Mouse (Mus musculus) large intestine, adult 2 months (tissue): ENCODE results near the gene Ikbkg. TPM values are rescaled to one million over a fixed set of nuclear protein-coding genes. Genes with fewer than 3 reads are reported as not detected.
"Not testable (repeated sequence)": the region's sequence is repeated elsewhere in the genome, so short reads cannot be mapped to it uniquely, and the experiment has no call there.

ENCODE experiments used
- DNase-seq: peaks from one replicate; pipeline ENCODE4 v3.0.0-alpha.2; 2012; ENCODE audit warnings: low read depth, low spot score
- WGBS: fragments of 180-500 bp; shearing (Covaris S2); methylation state at CpG from one replicate; pipeline ENCODE4 v1.1.7; 2018; 5-methylcytosine and 5-hydroxymethylcytosine counted together
- polyA plus RNA-seq: library from polyadenylated mRNA; depleted of rRNA; stranded (reverse); fragments of >200 nt; gene quantifications from 2 replicates; pipeline ENCODE4 v1.2.3, GENCODE M21; 2012; rRNA removed

Ikbkg gene
- 7.0 and 12.6 TPM in 2 replicates for polyA plus RNA-seq

DNA sequence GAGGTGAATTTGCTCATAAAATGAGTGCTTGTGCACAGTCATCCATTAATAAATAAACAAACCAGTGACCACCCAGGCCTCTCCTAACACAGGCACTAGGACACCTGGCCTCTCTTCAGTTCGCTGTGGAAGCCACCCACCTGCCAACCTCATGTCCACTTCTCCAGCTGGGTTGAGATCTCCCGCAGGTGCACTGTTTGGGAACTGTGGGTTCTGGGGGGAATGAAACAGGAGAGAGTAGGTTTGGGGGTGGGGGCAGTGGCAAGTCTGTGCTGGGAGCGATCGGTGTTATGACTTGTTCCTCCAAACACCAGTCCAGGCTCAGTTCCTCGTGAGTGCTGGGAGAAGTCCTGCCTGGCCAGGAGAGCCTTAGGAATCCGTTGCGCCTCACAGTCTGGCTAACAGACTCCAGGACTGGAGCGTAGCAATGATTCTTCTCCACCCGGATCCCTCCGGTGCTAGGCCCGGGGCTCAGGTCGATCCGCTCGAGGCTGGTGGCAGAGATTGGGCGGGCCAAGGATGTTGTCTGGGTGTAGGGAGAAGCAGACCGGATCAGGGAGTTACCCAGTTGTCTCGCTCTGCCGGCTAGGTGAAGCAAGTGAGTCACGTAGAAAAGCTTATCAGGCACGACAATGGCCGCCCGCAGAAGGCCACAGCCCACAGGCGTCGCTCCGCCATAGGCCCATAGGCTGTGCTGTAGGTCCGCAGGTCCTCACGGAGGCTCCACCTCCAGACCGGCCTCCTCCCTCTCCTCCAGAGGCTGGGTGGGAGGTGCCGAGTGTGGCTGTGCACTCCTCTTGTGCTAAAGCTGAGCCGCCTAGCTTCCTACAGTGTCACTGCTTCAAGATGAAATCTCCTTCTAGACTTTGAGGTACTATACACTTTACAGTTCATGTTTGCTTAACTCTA is at the start of gene Ikbkg, which contains the start of gene Fam3a:
Gene Ikbkg, plus strand, starts transcription at position 756 of the 909 bp plus-strand sequence.
Gene Fam3a, minus strand, starts transcription at position 738 of the 909 bp plus-strand sequence.
- no peak for DNase-seq
- 21% methylated on average over 30 of the region's 30 CpGs for WGBS

DNA sequence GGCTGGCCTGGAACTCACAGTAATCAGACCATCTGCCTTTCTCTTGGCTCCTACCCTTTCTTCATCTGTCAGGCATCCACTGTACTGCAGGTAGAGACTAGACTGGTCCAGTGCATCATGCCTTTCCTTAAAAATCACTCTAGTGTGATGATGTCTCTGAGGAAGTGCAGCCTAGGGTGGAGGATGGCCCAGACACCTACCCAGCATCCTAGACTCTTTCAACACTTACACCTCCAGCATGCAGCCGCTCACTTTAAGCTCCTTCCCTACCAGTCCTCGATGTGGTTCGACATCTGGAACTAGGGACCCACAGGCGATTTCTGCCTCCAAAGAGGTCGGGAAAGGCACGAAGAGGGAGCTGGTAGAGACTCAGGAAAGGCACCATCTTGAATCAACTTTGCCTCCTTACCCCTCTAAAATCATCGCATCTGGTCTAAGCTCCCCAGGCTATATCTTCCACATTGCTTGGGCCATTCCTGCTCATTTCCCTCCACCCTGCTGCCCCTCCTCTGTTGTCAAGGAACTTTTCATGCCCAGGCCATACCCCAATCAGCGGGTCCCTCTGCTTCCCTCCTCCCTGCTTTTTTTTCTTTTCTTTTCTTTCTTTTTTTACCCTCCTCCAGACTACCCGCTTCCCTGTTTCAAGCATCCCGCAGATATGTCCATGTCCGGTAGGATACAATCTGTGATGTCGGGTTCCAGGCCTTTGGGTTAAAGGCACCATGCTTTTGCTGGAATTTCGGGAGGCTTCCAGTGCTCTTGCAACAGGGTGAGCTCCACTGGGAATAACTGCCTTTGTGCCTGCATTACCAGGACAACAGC is 40.2 kb upstream of the Ikbkg start:
- DNase-seq, result no peak

GRCm38 (mm10) chrX:74353467-74353770 is 39.7 kb upstream of the Ikbkg start, which contains the start of gene Lage3:
Gene Lage3 (minus strand): TSS chrX:74353618.
- WGBS, result 21% methylated on average over 14 of the region's 22 CpGs
- no peak for DNase-seq

More for the DNA sequence above, 40.2 kb upstream of the Ikbkg start:
- 20% methylated on average over 13 of the region's 13 CpGs for WGBS

DNA sequence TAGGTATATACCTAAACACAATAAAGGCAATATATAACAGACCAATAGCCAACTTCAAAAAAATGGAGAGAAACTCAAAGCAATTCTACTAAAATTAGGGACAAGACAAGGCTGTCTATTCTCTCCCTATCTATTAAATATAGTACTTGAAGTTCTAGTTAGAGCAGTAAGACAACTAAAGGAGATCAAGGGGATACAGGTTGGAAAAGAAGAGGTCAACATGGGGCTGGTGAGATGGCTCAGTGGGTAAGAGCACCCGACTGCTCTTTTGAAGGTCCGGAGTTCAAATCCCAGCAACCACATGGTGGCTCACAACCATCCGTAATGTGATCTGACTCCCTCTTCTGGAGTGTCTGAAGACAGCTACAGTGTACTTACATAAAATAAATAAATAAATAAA is 36.0 kb upstream of the Ikbkg start:
- WGBS, result 92% methylated on average over 3 of the region's 3 CpGs
- DNase-seq, result not testable (repeated sequence)

GRCm38 (mm10) chrX:74359171-74359570 is 33.9 kb upstream of the Ikbkg start:
- 24% methylated on average over 11 of the region's 11 CpGs for WGBS
- DNase-seq, result no peak

DNA sequence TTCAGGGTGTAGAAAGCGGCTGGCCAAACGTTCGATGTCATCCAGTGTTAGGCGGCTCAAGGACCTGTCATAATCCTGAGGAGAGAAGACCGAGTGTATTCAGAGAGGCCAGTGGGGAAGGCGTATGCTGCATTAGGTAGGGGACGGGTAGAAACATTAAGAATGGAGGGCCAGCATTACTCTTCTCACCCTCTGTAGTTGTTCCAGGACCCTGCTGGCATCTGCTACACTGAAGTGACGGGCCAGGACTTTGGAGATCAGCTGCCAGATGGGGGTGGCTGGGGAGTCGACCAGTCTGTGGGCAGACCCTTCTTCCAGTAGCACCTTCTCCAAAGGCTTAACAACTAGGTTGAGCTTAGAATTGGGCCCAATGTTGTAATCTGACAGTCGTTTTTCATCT is 25.6 kb upstream of the Ikbkg start:
- DNase-seq, result no peak
- WGBS, result 44% methylated on average over 10 of the region's 10 CpGs

DNA sequence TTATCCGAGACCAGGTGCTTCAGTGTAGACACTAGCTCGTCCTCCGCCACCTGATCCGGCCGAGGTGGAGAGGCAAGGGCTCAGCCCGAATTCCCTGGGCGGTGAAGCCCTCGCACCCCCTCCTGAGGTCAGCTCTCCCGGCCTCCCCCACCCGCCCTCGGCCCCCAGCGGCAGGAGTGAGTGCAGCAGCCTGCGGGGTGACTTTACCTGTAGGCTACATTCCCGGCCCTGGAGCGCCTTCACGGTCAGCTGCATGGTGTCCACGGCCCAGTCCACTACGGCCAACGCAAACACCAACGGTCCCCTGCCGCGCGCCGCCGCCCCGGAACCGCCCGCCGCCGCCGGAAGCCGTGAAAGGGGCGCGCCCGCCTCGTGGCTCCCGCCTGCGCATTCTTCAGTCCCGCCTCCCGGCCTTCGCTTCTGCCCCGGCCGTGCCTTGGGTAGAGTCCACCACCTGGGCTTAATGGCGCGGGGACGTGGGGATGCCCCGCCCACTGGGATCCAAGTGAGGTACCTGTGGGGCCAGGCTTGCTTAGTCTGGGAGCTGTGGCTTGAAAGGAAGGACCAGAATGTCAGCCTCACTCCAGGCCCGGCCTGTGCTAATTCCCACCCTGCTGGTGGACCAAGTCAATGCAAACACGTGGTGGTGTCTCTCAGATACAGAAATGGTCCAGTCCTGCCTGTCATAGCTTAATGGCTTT is 24.7 kb upstream of the Ikbkg start:
- DNase-seq, result no peak
- WGBS, result 14% methylated on average over 47 of the region's 49 CpGs

- 16% methylated on average over 32 of the region's 32 CpGs for WGBS
- DNase-seq, result peak; percentile 66
Measured at GRCm38 (mm10) chrX:74372888-74373549, 20.1 kb upstream of the Ikbkg start, which contains the start of the genes Ubl4a and Slc10a3. Gene Ubl4a (minus strand): TSS chrX:74373218. Gene Slc10a3 (minus strand): TSS chrX:74373349.

- 82% methylated on average over 2 of the region's 2 CpGs for WGBS
- no peak for DNase-seq
Measured at GRCm38 (mm10) chrX:74384451-74384850, 8.6 kb upstream of the Ikbkg start.

DNA sequence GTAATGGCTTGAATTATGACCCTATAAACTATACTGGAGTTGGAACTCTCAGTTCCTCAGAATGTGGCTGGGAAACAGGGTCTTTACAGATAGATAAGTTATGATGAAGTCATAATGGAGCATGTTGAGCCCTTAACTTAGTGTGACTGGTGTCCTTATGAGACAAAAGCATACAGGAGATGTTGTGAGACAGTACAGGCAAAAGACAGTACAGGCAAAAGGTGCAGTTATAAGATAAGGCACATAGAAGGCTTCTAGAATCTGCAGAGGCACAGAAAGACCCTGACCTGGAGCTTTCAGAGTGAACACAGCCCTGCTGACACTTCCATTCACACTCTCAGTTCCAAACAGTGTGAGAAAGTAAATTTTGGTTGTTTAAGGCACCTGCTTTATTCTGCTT is 4.9 kb upstream of the Ikbkg start:
- DNase-seq, result no peak

- WGBS, result 82% methylated on average over 3 of the region's 3 CpGs
- DNase-seq, result no peak
Measured at GRCm38 (mm10) chrX:74400136-74400535, 7.0 kb downstream of the Ikbkg start.

DNA sequence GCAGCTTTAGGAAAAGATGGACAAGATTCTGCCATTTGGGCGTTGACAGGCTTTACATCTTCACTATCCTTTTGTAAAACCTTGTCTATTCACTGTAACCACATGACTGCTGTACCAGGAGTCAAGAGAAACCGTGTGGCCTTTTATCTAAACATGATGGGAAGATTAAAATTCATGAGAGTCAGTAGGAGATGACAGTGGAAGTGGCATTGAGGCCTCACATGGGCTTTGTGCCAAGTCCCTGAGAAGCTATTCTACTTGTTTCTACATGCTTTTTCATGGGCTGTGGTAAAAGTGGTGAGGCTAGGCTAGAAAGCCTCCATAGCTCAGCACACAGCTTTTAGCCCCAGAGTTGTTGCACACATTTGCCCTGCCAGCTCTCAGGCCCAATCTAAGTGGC is 15.2 kb downstream of the Ikbkg start:
- WGBS, result 57% methylated on average over 2 of the region's 2 CpGs
- no peak for DNase-seq

DNA sequence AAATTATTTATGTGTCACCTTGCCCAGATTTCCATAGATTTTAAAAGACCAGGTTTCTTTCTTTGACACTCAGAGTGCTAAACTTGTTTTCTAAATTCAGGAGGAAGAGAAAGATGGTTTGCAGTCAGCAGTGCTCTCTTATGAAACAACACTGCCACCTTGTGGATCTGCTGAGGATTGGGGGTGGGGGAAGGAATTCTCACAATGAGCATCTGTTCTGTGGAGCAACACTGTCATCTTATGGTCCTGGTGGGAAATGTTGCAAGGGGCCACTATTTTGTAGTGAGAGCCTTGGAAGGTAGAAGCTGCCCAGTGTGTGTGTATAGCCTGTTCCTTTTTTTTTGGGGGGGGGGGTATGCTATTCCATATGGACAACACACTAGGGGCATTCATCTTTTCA is 20.3 kb downstream of the Ikbkg start:
- DNase-seq, result no peak

GRCm38 (mm10) chrX:74424443-74424842 is 31.4 kb downstream of the Ikbkg start:
- no peak for DNase-seq

- WGBS, result 46% methylated on average over 4 of the region's 4 CpGs
- peak; percentile 56 for DNase-seq
Measured at GRCm38 (mm10) chrX:74425195-74425594, 32.1 kb downstream of the Ikbkg start.

GRCm38 (mm10) chrX:74426256-74426655 is 33.2 kb downstream of the Ikbkg start:
- WGBS, result 32% methylated on average over 1 of the region's 1 CpGs
- no peak for DNase-seq

GRCm38 (mm10) chrX:74427116-74427515 is 34.0 kb downstream of the Ikbkg start:
- 52% methylated on average over 3 of the region's 3 CpGs for WGBS
- no peak for DNase-seq

DNA sequence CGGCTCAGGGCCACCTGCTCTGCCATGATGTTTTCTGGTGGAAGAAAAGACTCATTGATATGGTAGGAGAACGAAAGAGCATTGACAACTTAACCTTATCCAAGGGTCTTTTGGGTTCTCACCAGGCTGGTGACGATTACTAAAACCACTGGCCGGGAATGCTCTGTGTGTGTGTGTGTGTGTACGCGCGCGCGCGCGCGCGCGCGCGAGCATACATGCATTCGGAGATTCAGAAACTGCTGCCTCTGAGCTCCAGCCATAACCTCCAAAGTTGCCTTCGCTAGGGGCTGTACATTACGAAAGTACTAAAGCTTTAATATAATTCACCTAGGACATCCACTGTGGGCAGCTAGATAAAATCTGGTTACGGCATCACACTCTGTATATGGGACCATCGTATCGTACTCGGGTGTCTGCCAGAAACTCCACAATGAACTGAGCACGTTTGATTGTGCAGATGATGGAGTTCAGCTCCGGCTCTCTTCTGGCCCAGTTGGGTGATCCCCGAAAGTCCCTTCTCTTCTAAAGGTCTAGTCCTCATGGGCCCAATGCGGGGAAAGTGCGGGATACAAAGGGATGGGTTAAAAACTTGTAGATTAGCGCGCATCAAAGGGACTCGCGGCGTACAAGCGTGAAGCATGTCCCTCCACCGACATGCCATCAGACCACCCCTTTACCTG is 35.2 kb downstream of the Ikbkg start:
- WGBS, result 23% methylated on average over 35 of the region's 35 CpGs
- DNase-seq, result no peak

DNA sequence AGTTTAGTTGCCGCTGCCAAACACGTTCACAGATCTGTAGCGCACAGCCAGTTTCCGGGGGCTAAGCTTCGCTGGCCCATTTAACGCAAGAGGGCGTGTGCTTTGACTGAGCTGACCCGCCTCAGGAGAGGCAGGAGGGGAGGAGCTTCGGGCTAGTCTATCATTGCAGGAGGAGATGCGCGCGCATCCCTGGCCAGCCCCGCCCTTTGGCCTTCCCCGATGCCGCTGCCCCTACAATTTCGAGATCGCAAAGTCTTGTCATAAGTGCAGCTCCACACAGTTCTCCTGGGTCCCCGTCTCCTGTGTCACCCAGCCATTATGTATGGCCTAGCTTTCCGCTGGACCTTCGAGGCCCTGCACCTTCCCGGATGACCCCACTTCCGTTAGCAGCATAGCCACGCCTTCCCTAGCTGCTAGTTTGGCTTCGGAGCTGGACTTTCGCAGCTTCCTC is 35.8 kb downstream of the Ikbkg start, which contains the start of gene G6pdx:
Gene G6pdx, minus strand, starts transcription at position 369 of the 451 bp plus-strand sequence.
- DNase-seq, result no peak
- 19% methylated on average over 25 of the region's 25 CpGs for WGBS
